Mouse (Mus musculus): ENCODE measurements around the gene Nr1d1.

DNA sequence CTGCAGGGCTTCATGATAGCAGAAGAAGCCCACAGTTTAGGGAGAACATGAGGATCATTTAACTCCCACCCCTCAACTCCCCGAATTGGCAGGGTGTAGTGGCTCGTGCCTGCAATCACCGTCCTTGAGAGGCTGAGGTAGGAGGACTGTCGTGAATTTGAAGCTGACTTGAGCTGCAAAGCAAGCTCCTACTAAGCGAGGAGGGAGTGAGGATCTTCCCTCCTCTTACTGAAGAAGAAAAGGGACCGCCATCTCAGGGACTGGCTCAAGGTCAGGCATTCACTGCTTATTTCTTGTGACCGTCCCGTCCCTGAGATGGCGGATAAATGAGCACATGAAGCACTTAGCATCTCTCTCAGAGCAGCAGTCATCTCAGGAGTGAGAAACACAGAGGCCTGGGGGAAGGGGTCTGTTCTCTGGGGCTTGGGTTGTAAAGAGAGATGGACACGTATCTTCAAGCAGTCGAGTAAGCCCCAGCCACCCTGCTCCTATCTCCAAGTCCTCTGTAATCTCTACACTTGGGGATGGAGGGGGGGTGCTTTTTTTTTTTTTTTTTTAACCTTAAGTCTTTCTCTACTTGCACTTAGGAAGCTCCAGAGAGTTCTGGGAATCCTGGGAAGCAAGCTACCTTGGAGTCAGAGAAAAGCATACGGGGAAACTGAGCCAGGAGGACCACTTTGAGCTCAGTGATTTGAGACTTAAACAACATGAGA is 1.1 kb upstream of the Nr1d1 start:
- TF ChIP-seq CTCF (IDR thresholded peaks at IDR 0.05; ENCODE audit: low read depth, low read length) = no peak
- TF ChIP-seq GATA1 (IDR thresholded peaks at IDR 0.05; ENCODE audit: borderline replicate concordance, low read length) = no peak
- TF ChIP-seq GATA2 (IDR thresholded peaks at IDR 0.05; ENCODE audit: borderline replicate concordance, low read depth, low read length) = no peak
- TF ChIP-seq POLR2AphosphoS5 (IDR thresholded peaks at IDR 0.05; ENCODE audit: insufficient replicate concordance, low read depth, low read length) = no peak
